Mouse (Mus musculus): Measurements from ENCODE around the gene Ilvbl. TPM values are rescaled to one million over a fixed set of nuclear protein-coding genes. Genes with fewer than 3 reads are reported as not detected.

Gene Ilvbl
- polyA plus RNA-seq, 1 experiment from 2014 or later, result 52.8 TPM

Small RNAs within 50 kb of the gene (microRNA-seq; reads per million reads assigned to microRNA genes)
- gene Gm27541, result not detected

Other genes with a start within 250 kb of the Ilvbl start
- 60.7 and 68.0 TPM in 2 replicates for gene Agpat3, start 221.9 kb upstream of the Ilvbl start, polyA plus RNA-seq (2015; fragmentation: Nextera tagmentation; extraction: Ambion mirVana)
- 289 and 316 TPM in 2 replicates for gene Rrp1, start 161.3 kb upstream of the Ilvbl start, polyA plus RNA-seq (2015; fragmentation: Nextera tagmentation; extraction: Ambion mirVana)
- gene Cstb, start 148.7 kb upstream of the Ilvbl start, polyA plus RNA-seq (2015; fragmentation: Nextera tagmentation; extraction: Ambion mirVana), result 348 and 423 TPM in 2 replicates
- 11.8 and 14.3 TPM in 2 replicates for gene Pdxk, start 109.4 kb upstream of the Ilvbl start, polyA plus RNA-seq (2015; fragmentation: Nextera tagmentation; extraction: Ambion mirVana)
- gene Olfr1358, start 56.9 kb upstream of the Ilvbl start, polyA plus RNA-seq (2015; fragmentation: Nextera tagmentation; extraction: Ambion mirVana), result not detected in 2 replicates
- 13.1 and 13.2 TPM in 2 replicates for gene Syde1, start 17.6 kb downstream of the Ilvbl start, polyA plus RNA-seq (2015; fragmentation: Nextera tagmentation; extraction: Ambion mirVana)
- gene Olfr1357, start 43.7 kb downstream of the Ilvbl start, polyA plus RNA-seq (2015; fragmentation: Nextera tagmentation; extraction: Ambion mirVana), result not detected in 2 replicates
- 0.54 and 0.77 TPM in 2 replicates for gene Casp14, start 143.9 kb downstream of the Ilvbl start, polyA plus RNA-seq (2015; fragmentation: Nextera tagmentation; extraction: Ambion mirVana)
- gene Ccdc105, start 178.7 kb downstream of the Ilvbl start, polyA plus RNA-seq (2015; fragmentation: Nextera tagmentation; extraction: Ambion mirVana), result not detected in 2 replicates
- 0.94 and 0.98 TPM in 2 replicates for gene Slc1a6, start 206.2 kb downstream of the Ilvbl start, polyA plus RNA-seq (2015; fragmentation: Nextera tagmentation; extraction: Ambion mirVana)